Mouse (Mus musculus): ENCODE data around the gene Dlgap1.

Gene Dlgap1

DNA sequence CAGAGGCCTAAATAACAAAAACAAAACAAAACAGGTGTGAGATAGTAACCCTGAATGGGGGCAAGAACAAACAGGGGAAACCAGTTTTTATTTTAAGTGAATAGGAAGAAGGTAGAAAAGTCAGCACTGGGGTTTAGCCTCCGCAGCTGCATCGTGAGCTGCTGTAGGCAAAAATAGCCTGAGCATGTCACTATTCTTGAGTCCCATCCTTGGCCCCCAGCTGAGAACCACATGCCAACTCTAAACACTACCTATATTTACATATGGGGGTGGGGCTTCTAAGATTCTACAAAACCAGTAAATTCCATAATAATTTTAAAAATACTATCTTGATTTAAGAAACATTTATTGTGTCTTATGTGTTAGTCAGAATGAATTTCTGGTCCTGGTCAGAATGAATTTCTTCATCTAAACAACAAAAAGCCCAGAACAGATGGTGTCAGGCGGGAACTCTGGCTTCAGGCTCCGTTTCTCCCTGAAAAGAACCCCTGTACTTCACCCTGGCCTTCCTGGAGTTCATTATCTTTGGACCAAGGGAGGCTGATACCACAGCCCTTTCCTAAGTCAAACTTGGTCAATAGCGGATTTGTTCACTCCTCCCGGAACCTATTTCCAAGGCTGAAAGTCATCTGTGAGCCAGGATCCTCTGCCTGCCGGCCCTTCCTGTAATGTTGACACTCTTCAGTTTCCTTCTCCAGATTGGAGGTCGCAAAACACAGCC, 494.1 kb downstream of the Dlgap1 start:
- peak; percentile 68 to 75 for DNase-seq

DNA sequence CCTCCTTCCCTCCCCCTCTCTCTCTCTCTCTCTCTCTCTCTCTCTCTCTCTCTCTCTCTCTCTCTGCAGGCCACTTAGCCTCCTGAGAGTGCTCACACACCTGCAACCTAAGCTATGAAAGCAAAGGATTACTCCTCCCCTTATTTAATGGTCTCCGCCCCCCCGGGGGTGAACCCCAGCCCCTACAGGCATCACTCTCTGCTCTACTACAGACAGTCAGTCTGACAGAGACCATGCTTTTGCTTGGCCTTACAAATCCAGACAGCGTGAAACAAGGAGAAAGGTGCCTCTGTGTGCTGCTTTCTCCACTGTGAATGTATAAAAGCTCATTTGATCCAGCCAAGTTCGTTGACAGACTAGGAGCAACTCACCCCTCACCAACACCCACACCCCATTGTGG, 497.5 kb downstream of the Dlgap1 start:
- DNase-seq, result no peak

- no peak for DNase-seq
Measured at GRCm38 (mm10) chr17:70470970-70471371, 502.1 kb downstream of the Dlgap1 start.

GRCm38 (mm10) chr17:70472162-70472561, 503.3 kb downstream of the Dlgap1 start:
- no peak for DNase-seq

DNA sequence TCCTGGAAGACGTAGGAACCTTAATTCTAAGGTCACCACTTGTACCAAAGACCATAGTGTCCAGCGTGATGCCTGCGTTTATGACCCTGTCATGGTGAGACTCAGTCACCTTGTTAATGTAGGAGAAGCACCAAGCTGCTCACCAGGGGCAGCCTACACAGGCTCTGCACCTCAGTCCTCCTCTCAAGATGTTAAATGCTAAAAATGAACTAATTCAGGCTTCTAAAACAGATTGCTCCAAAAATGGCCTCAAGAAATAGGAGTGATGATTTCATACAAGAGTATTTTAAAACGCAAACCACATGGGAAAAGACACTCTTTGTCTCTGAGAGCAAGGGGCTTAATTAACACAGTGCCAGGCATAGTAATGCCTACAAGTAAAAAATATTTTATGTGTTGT, 505.0 kb downstream of the Dlgap1 start:
- DNase-seq, result no peak

- no peak for DNase-seq
Measured at GRCm38 (mm10) chr17:70483716-70484115, 514.8 kb downstream of the Dlgap1 start.

GRCm38 (mm10) chr17:70485668-70486067, 516.8 kb downstream of the Dlgap1 start:
- peak; percentile 59 to 60 for DNase-seq

- peak in 1 of 2 experiments; percentile 34 for DNase-seq
Measured at GRCm38 (mm10) chr17:70486259-70486658, 517.4 kb downstream of the Dlgap1 start.

- no peak for DNase-seq
Measured at GRCm38 (mm10) chr17:70486831-70487230, 518.0 kb downstream of the Dlgap1 start.

- peak; percentile 98 to 99 for DNase-seq
Measured at GRCm38 (mm10) chr17:70488784-70489265, 520.0 kb downstream of the Dlgap1 start.

DNA sequence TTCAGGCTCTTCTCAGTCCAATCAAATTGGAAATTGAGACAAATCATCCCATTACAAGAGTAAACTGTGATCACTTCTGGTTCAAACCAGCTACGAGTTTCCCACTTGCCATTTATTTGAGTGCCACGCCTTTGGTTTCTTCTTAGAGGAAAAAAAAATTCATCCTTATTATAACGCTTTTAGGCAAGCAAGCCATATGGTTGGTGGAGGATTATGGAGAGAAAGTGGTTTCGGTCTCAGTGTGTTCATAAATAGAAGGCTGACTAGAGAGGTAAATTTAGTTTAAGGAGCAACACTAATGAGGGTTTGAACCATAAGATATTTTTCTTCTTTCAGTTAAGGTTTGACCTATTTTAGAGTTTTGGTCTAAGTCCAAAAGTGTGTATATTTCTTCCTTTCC, 522.7 kb downstream of the Dlgap1 start:
- DNase-seq, result no peak

- no peak for DNase-seq
Measured at GRCm38 (mm10) chr17:70494338-70494737, 525.5 kb downstream of the Dlgap1 start.

DNA sequence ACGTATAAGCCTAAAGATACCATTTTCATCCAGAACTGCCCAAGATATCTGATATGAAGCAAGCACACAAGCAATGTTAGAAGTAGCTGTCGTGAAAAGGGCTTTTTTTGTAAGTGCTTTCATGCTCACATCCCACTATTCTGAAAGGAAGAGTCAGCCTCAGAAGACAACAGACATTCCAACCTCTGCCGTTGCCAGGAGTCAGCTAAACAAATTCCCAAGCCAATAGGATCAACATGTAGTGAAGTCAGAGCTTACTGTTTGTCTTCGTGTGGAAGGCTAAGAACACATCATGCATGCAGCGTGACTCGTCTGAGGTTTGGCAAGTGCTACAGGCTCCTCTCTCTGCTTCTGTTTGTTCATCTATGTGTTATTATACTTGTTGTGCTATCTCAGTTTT, 529.4 kb downstream of the Dlgap1 start:
- DNase-seq, result no peak

DNA sequence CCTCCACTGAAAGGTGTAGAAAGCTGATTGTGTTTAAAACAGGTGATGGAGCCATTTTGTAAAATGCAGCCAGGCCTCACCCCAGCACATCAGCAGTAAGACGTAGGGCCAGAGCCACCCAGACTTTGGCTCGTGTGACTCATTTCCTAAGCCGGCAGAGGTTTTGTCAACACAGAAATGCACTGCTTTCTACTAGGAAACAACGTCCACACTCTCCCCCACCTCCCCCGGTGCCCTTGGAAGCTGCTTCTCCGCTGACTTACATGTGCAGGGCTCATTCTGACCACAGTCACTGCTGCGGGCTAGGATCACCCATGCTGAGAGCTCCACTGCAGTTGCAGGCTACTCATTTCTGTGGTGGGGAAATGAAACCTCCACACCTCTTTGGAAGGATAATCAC, 533.1 kb downstream of the Dlgap1 start:
- no peak for DNase-seq

GRCm38 (mm10) chr17:70507759-70508158, 538.9 kb downstream of the Dlgap1 start:
- DNase-seq, result no peak

GRCm38 (mm10) chr17:70510441-70510840, 541.6 kb downstream of the Dlgap1 start:
- DNase-seq, result peak; percentile 62 to 74

DNA sequence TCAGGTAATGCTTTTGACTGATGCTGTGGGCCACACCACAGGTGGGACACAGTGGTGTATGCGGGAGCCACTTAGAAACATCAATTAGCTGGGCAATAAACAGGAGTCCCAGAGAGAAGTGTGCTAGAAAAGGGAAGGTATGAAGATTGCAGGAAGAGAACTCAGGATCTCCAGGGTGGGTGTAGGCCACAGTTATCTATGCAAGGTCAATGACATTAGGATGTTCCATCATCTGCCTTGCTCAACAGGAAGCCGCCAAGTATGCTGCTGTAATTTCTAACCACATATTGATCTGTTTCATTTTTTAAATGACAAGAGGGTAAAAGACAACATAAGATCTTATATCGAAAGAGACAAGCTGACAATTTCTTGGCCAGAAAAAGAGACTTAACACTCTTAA, 542.5 kb downstream of the Dlgap1 start:
- no peak for DNase-seq

- DNase-seq, result no peak
Measured at GRCm38 (mm10) chr17:70513736-70514135, 544.9 kb downstream of the Dlgap1 start.

DNA sequence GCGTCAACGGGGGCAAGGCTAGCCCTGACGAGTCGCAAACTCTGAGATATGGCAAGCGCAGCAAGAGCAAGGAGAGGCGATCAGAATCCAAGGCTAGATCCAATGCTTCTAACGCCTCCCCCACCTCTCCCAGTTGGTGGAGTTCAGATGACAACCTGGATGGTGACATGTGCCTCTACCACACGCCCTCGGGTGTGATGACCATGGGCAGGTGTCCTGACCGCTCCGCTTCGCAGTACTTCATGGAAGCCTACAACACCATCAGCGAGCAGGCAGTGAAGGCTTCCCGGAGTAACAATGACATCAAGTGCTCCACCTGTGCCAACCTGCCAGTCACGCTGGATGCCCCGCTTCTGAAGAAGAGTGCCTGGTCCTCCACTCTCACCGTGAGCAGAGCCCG, 547.6 kb downstream of the Dlgap1 start:
- DNase-seq, result no peak

DNA sequence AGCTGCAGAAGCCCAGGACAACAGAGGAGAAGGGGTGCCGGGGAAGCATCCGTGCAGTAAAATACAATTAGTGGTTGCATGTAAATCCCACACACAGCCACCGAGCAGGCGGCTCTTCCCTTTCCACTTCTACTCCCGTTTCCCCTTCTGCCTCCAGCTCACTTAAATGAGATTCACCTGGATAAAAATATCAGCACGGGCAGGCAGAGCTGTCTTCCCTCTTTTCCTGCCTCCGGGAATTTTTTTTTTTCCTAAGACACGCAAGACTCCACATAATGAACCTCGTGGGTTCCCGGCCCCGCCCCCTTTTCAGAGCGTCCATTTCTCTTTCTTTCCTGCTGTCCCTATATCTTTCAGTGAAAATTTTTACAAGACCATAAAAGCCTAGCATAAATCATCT, 548.5 kb downstream of the Dlgap1 start:
- DNase-seq, result no peak

GRCm38 (mm10) chr17:70521058-70521851, 552.4 kb downstream of the Dlgap1 start:
- peak; percentile 47 to 54 for DNase-seq

DNA sequence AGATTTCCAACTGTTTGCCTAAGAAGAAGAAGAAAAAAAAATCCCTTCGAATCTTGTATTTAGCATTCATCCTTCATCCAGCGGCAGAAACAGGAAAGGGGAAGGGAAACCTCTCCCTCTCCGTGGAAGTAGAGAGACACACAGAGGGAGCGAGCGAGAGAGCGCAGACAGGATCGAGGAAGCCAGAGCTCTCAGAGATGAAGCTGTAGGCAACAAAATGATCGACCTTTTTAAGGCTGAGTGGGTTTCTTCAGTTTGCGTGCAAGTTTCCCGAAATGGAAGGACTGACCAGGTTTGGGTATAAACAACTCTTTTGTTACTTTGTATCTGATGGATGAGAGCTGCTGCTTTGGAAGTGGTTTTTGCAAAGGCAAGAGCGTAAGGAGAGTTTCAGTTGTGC, 553.1 kb downstream of the Dlgap1 start:
- DNase-seq, result peak; percentile 69 to 77

GRCm38 (mm10) chr17:70525990-70526389, 557.1 kb downstream of the Dlgap1 start:
- no peak for DNase-seq

DNA sequence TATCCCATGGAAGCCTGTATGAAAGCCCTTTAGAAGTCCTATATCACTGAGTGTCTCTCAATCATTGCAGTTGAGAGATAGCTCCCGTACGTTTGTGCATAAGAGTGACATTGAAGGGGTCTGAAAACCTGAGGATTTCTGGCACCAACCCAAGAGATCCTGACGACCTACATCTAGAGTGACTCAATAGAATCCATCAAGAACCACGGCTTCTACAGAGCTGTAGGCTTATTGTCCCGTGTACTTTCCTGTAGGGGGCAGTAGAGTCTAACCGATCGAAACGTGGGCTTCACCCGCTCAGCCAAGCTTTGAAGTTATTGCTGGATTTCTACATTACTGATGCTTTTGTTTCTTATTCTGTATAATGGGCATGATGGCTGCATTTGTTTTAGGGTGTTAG, 558.2 kb downstream of the Dlgap1 start:
- DNase-seq, result peak; percentile 64 to 67
